Mouse (Mus musculus): ENCODE measurements at regions not wholly inside any gene's neighbourhood (a gene's known extent, or its start where the extent isn't known, plus 50 kb on each side); places are given as distances from the start of the nearest gene placed in this dataset.

- no peak for ATAC-seq (ENCODE audit: low FRiP score)
- WGBS, result 87% methylated on average over 15 of the region's 15 CpGs
- Histone ChIP-seq H3K9ac (replicated peaks) (no peak overlapping the region), H3K27ac (replicated peaks) (no peak overlapping the region), H3K4me1 (peaks cover 3% of the 10 kb centered on the region; the same call in 1 of the 2 replicates), H3K27me3 (replicated peaks) (no peaks in the 10 kb centered on the region), H3K4me2 (no peak overlapping the region), H3K9me3 (replicated peaks) (no peaks in the 10 kb centered on the region), H3K4me3 (replicated peaks) (no peak overlapping the region), H3K36me3 (no peaks in the 10 kb centered on the region)
Measured at GRCm38 (mm10) chr13:69867296-69868065, 65.3 kb downstream of the Med10 start.

- Histone ChIP-seq H3K9ac (replicated peaks) (no peak overlapping the region), H3K4me1 (peaks cover 3% of the 10 kb centered on the region; the same call in 1 of the 2 replicates), H3K9me3 (replicated peaks) (no peaks in the 10 kb centered on the region), H3K27me3 (replicated peaks) (no peaks in the 10 kb centered on the region), H3K4me2 (no peak overlapping the region), H3K36me3 (no peaks in the 10 kb centered on the region), H3K27ac (replicated peaks) (no peak overlapping the region), H3K4me3 (replicated peaks) (no peak overlapping the region)
- 30% methylated on average over 5 of the region's 5 CpGs for WGBS
- no peak for ATAC-seq (ENCODE audit: low FRiP score)
Measured at GRCm38 (mm10) chr13:69896536-69896935, 94.3 kb downstream of the Med10 start.

- Histone ChIP-seq H3K27ac (replicated peaks) (no peak overlapping the region), H3K27me3 (replicated peaks) (no peaks in the 10 kb centered on the region), H3K4me2 (no peak overlapping the region), H3K9ac (replicated peaks) (no peak overlapping the region), H3K36me3 (no peaks in the 10 kb centered on the region), H3K9me3 (replicated peaks) (no peaks in the 10 kb centered on the region), H3K4me3 (replicated peaks) (no peak overlapping the region), H3K4me1 (peaks cover 3% of the 10 kb centered on the region; the same call in 1 of the 2 replicates)
- ATAC-seq (ENCODE audit: low FRiP score), result no peak
Measured at GRCm38 (mm10) chr13:69901139-69901538, 98.9 kb downstream of the Med10 start.

- ATAC-seq (ENCODE audit: low FRiP score), result no peak
- no peak overlapping the region for H3K9ac ChIP-seq (replicated peaks)
- H3K36me3 ChIP-seq, result no peaks in the 10 kb centered on the region
- H3K4me3 ChIP-seq (replicated peaks), result no peak overlapping the region
- H3K4me1 ChIP-seq, result peaks cover 8% of the 10 kb centered on the region; the same call in 1 of the 2 replicates
- no peak overlapping the region for H3K4me2 ChIP-seq
- H3K9me3 ChIP-seq (replicated peaks), result no peaks in the 10 kb centered on the region
- H3K27ac ChIP-seq (replicated peaks), result no peak overlapping the region
- WGBS, result 53% methylated on average over 15 of the region's 15 CpGs
- H3K27me3 ChIP-seq (replicated peaks), result no peaks in the 10 kb centered on the region
Measured at GRCm38 (mm10) chr13:69906802-69907537, 104.8 kb downstream of the Med10 start.

DNA sequence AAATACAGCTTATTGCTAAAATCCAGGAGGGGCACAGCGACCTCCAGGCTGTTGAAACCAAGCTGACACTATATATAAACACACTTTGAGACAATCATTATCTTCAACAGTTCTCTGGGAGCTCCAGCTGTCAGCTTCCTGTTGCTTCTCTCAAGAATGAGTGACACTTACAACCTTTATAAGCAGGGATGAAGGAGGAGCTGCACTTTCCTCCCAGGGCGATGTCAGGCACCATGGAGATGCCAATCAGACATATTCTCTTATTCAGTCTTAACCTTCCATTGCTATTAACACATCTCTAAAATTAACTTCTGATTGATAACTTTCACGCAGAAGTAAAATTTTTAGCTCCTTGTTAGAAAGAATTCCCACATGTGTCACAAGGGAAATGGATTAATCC is 113.6 kb downstream of the Med10 start:
- Histone ChIP-seq H3K27me3 (replicated peaks) (no peaks in the 10 kb centered on the region), H3K9me3 (replicated peaks) (no peaks in the 10 kb centered on the region), H3K36me3 (no peaks in the 10 kb centered on the region), H3K4me2 (no peak overlapping the region), H3K27ac (replicated peaks) (no peak overlapping the region), H3K4me3 (replicated peaks) (no peak overlapping the region), H3K4me1 (no peaks in the 10 kb centered on the region), H3K9ac (replicated peaks) (no peak overlapping the region)
- WGBS, result 75% methylated on average over 3 of the region's 3 CpGs
- no peak for ATAC-seq (ENCODE audit: low FRiP score)

- no peak overlapping the region for H3K4me3 ChIP-seq (replicated peaks)
- 45% methylated on average over 9 of the region's 9 CpGs for WGBS
- peaks cover 16% of the 10 kb centered on the region for H3K4me1 ChIP-seq
- H3K9ac ChIP-seq (replicated peaks), result no peak overlapping the region
- H3K9me3 ChIP-seq (replicated peaks), result no peaks in the 10 kb centered on the region
- peak overlapping the region; percentile 41 for H3K4me2 ChIP-seq
- H3K36me3 ChIP-seq, result no peaks in the 10 kb centered on the region
- peak overlapping the region; percentile 71; the same call in 1 of the 2 replicates for H3K27ac ChIP-seq (replicated peaks)
- no peaks in the 10 kb centered on the region for H3K27me3 ChIP-seq (replicated peaks)
- ATAC-seq (ENCODE audit: low FRiP score), result peak; percentile 1
Measured at GRCm38 (mm10) chr13:69932695-69933550, 130.7 kb downstream of the Med10 start.

DNA sequence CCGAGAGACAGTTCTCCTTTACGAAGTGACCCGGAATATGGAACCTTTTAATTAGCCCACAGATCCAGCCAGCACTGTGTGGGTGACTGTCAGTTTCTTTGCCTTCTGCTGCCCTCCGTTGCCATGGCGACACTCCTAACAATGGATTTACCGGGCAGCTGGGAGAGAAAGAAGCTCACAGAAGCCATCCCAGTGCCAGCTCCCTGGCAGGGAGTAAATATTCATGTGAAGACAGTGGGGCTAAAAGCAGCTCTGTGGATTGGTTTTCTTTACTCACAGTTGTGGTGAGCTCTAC is 131.3 kb downstream of the Med10 start:
- ATAC-seq (ENCODE audit: low FRiP score), result peak; percentile 94
- no peaks in the 10 kb centered on the region for H3K9me3 ChIP-seq (replicated peaks)
- 0 out of 2 replicates have a peak overlapping the region, but pooled peaks have one; percentile 9 for H3K4me3 ChIP-seq (replicated peaks)
- H3K27me3 ChIP-seq (replicated peaks), result no peaks in the 10 kb centered on the region
- H3K9ac ChIP-seq (replicated peaks), result no peak overlapping the region
- peaks cover 16% of the 10 kb centered on the region for H3K4me1 ChIP-seq
- WGBS, result 16% methylated on average over 6 of the region's 6 CpGs
- no peaks in the 10 kb centered on the region for H3K36me3 ChIP-seq
- peak overlapping the region; percentile 71 for H3K27ac ChIP-seq (replicated peaks)
- peak overlapping the region; percentile 41 for H3K4me2 ChIP-seq

DNA sequence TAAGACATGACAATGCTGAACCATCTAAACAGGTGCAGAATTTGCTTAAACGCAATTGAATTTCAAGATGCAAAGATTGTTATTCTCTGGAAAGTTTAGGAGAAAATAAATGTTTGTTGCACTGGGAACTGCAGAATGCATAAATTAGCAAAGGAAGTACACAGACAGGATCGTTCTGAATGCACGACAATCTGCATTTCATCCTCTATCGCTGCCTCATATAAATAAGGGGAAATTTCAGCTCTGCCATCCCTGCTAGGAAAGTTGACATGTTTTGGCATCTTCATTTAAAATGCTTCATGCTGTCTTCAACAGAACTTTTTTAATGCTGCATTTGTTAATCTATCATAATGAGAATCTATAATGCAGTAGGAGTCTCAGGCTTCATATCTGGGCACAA is 137.6 kb downstream of the Med10 start:
- H3K36me3 ChIP-seq, result no peaks in the 10 kb centered on the region
- H3K27me3 ChIP-seq (replicated peaks), result no peaks in the 10 kb centered on the region
- WGBS, result 75% methylated on average over 4 of the region's 4 CpGs
- H3K4me2 ChIP-seq, result no peak overlapping the region
- H3K9me3 ChIP-seq (replicated peaks), result no peaks in the 10 kb centered on the region
- no peak overlapping the region for H3K27ac ChIP-seq (replicated peaks)
- H3K9ac ChIP-seq (replicated peaks), result no peak overlapping the region
- ATAC-seq (ENCODE audit: low FRiP score), result no peak
- H3K4me1 ChIP-seq, result no peaks in the 10 kb centered on the region
- no peak overlapping the region for H3K4me3 ChIP-seq (replicated peaks)

- no peak overlapping the region for H3K4me2 ChIP-seq
- WGBS, result 8% methylated on average over 1 of the region's 1 CpGs
Measured at GRCm38 (mm10) chr13:69944651-69945050, 142.5 kb downstream of the Med10 start.

GRCm38 (mm10) chr13:69946615-69947014 is 144.4 kb downstream of the Med10 start:
- no peak for ATAC-seq (ENCODE audit: low FRiP score)
- H3K4me3 ChIP-seq (replicated peaks), result no peak overlapping the region

More at GRCm38 (mm10) chr13:69944651-69945050, 142.5 kb downstream of the Med10 start:
- H3K9ac ChIP-seq (replicated peaks), result no peak overlapping the region
- no peaks in the 10 kb centered on the region for H3K27me3 ChIP-seq (replicated peaks)
- no peak overlapping the region for H3K27ac ChIP-seq (replicated peaks)
- H3K4me1 ChIP-seq, result peaks cover 9% of the 10 kb centered on the region; the same call in 1 of the 2 replicates
- H3K4me3 ChIP-seq (replicated peaks), result no peak overlapping the region
- 0 out of 2 replicates have a peak, but pooled peaks cover under 1% of the 10 kb centered on the region for H3K9me3 ChIP-seq (replicated peaks)
- no peaks in the 10 kb centered on the region for H3K36me3 ChIP-seq
- no peak for ATAC-seq (ENCODE audit: low FRiP score)

GRCm38 (mm10) chr13:69952061-69952460 is 149.9 kb downstream of the Med10 start:
- Histone ChIP-seq H3K9ac (replicated peaks) (no peak overlapping the region), H3K27me3 (replicated peaks) (no peaks in the 10 kb centered on the region), H3K27ac (replicated peaks) (peak overlapping the region; percentile 49; the same call in 1 of the 2 replicates), H3K4me2 (no peak overlapping the region), H3K4me3 (replicated peaks) (no peak overlapping the region), H3K36me3 (no peaks in the 10 kb centered on the region), H3K4me1 (peaks cover 9% of the 10 kb centered on the region; the same call in 1 of the 2 replicates), H3K9me3 (replicated peaks) (0 out of 2 replicates have a peak, but pooled peaks cover 3% of the 10 kb centered on the region)
- WGBS, result 43% methylated on average over 4 of the region's 4 CpGs
- peak; percentile 68; the same call in 1 of the 2 replicates for ATAC-seq (ENCODE audit: low FRiP score)

More at GRCm38 (mm10) chr13:69946615-69947014, 144.4 kb downstream of the Med10 start:
- 0 out of 2 replicates have a peak overlapping the region, but pooled peaks have one; percentile 6 for H3K27ac ChIP-seq (replicated peaks)
- no peaks in the 10 kb centered on the region for H3K36me3 ChIP-seq
- peaks cover 9% of the 10 kb centered on the region; the same call in 1 of the 2 replicates for H3K4me1 ChIP-seq
- no peak overlapping the region for H3K9ac ChIP-seq (replicated peaks)
- H3K9me3 ChIP-seq (replicated peaks), result 0 out of 2 replicates have a peak, but pooled peaks cover 3% of the 10 kb centered on the region
- 68% methylated on average over 7 of the region's 7 CpGs for WGBS
- no peaks in the 10 kb centered on the region for H3K27me3 ChIP-seq (replicated peaks)
- no peak overlapping the region for H3K4me2 ChIP-seq
